9 mouse cellular contexts compared by ENCODE assay signal in the genomic region with DNA sequence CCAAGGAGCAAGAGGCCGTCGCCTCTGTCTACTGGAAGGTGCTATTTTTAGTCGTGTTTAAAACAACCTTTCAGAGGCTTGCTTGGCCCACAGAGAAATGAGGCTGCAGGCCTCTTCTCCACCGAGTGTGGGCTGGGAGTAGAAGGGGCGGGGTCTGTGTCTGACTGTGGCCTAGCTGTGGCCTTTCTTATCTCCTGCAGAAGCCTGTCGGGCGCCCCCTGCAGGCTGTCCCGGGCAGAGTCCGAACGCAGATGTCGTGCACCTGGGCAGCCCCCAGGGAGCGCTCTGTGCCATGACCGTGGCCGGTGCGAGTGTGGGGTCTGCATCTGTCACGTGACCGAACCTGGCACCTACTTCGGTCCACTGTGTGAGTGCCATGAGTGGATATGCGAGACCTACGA. TPM values are rescaled to one million over a fixed set of nuclear protein-coding genes. Genes with fewer than 3 reads are reported as not detected.
DNase-seq lines count a peak whose midpoint lies in the region; ATAC-seq and TF ChIP-seq lines count a peak whose summit lies in the region.
"Had no signal": no experiment of that assay in that cellular context is flagged by ENCODE, and none has a peak within 500 bp of the region (broad histone marks: within the 10 kb centered on the region; RNA-seq: fewer than 3 reads in every experiment).

No protein-coding gene starts in this region.

- TF ChIP-seq CTCF in thymus, adult 2 months (IDR thresholded peaks at IDR 0.05; ENCODE audit: borderline replicate concordance, control insufficient read depth, extremely low read depth, insufficient read depth, low read length, poor library complexity): no peak
- peak; percentile 58 for TF ChIP-seq CTCF in left cerebral cortex, adult 2 months (IDR thresholded peaks at IDR 0.05)

- no peaks in the 10 kb centered on the region for H3K9me3 ChIP-seq in hindbrain, embryonic 12.5 days (replicated peaks)
- H3K9me3 ChIP-seq in midbrain, embryonic 14.5 days (ENCODE audit: control insufficient read depth, low read length): no peaks in the 10 kb centered on the region

- no peak overlapping the region for H3K4me3 ChIP-seq in thymus, adult 2 months (ENCODE audit: control insufficient read depth, insufficient read depth, low read length)
- H3K4me3 ChIP-seq in hindbrain, embryonic 12.5 days: no peak overlapping the region
- no peak overlapping the region for H3K4me3 ChIP-seq in left cerebral cortex, adult 2 months
- no peak overlapping the region for H3K4me3 ChIP-seq in midbrain, embryonic 14.5 days (replicated peaks; ENCODE audit: low read depth, low read length)

- H3K4me1 ChIP-seq in thymus, adult 2 months (replicated peaks; ENCODE audit: control insufficient read depth, insufficient read depth, low read length): no peaks in the 10 kb centered on the region
- peaks cover 5% of the 10 kb centered on the region for H3K4me1 ChIP-seq in hindbrain, embryonic 12.5 days
- H3K4me1 ChIP-seq in midbrain, embryonic 14.5 days (ENCODE audit: control insufficient read depth, insufficient read depth, low read length): 0 out of 2 replicates have a peak, but pooled peaks cover 4% of the 10 kb centered on the region

- no peak for TF ChIP-seq POLR2A in thymus, adult 2 months (IDR thresholded peaks at IDR 0.05; ENCODE audit: control insufficient read depth, extremely low read depth, insufficient read depth, low read length, poor library complexity)

- H3K4me2 ChIP-seq in hindbrain, embryonic 12.5 days (replicated peaks): peak overlapping the region; percentile 37
- peak overlapping the region; percentile 32; the same call in 1 of the 2 replicates for H3K4me2 ChIP-seq in midbrain, embryonic 14.5 days (ENCODE audit: low read length)

- H3K27ac ChIP-seq in thymus, adult 2 months (ENCODE audit: control insufficient read depth, insufficient read depth, low read length): no peak overlapping the region
- H3K27ac ChIP-seq in hindbrain, embryonic 12.5 days: no peak overlapping the region
- H3K27ac ChIP-seq in left cerebral cortex, adult 2 months: no peak overlapping the region
- peak overlapping the region; percentile 52; the same call in 1 of the 2 replicates for H3K27ac ChIP-seq in midbrain, embryonic 14.5 days (replicated peaks; ENCODE audit: low read depth, low read length)

- ATAC-seq in hindbrain, embryonic 12.5 days (ENCODE audit: low FRiP score): peak; percentile 92
- peak; percentile 88 for ATAC-seq in midbrain, embryonic 14.5 days (ENCODE audit: low FRiP score, low TSS enrichment)
- ATAC-seq in activated CD4-positive, CD25-positive, alpha-beta regulatory T cell, adult 4 months: no peak

- 27% methylated on average over 20 of the region's 20 CpGs for WGBS in thymus, adult 2 months
- WGBS in hindbrain, embryonic 12.5 days: 22% methylated on average over 20 of the region's 20 CpGs
- WGBS in midbrain, embryonic 14.5 days: 18% methylated on average over 20 of the region's 20 CpGs

- no peak overlapping the region for H3K9ac ChIP-seq in hindbrain, embryonic 12.5 days
- no peak overlapping the region for H3K9ac ChIP-seq in midbrain, embryonic 14.5 days (replicated peaks; ENCODE audit: low read length)

- no peaks in the 10 kb centered on the region for H3K36me3 ChIP-seq in thymus, adult 2 months (ENCODE audit: control insufficient read depth, insufficient read depth, low read length)
- H3K36me3 ChIP-seq in hindbrain, embryonic 12.5 days: no peaks in the 10 kb centered on the region
- no peaks in the 10 kb centered on the region for H3K36me3 ChIP-seq in midbrain, embryonic 14.5 days (ENCODE audit: control insufficient read depth, insufficient read depth, low read length)

- H3K27me3 ChIP-seq in thymus, adult 2 months (ENCODE audit: control insufficient read depth, insufficient read depth, low read length): no peaks in the 10 kb centered on the region
- no peaks in the 10 kb centered on the region for H3K27me3 ChIP-seq in hindbrain, embryonic 12.5 days
- no peaks in the 10 kb centered on the region for H3K27me3 ChIP-seq in midbrain, embryonic 14.5 days (ENCODE audit: control insufficient read depth, insufficient read depth, low read length)

- DNase-seq in thymus, adult 2 months: peak; percentile 1
- DNase-seq in thymus, postnatal 0 days (ENCODE audit: low spot score): no peak
- peak; percentile 74 for DNase-seq in cerebellum, postnatal 10 days
- DNase-seq in frontal cortex, postnatal 10 days (ENCODE audit: low spot score in 2 of 2): peak; percentile 17 to 39
- peak; percentile 20 to 36 for DNase-seq in left cerebral cortex, adult 2 months (ENCODE audit: extremely low spot score in 1 of 2, low spot score in 2 of 2)
- DNase-seq in midbrain, embryonic 14.5 days: peak; percentile 76

- intact Hi-C loops in left cerebral cortex, adult 2 months (cut with DNase I): no loop called here

RNA-seq across cellular contexts. Expression of a gene that starts 1.3 kb away (rescaled TPM):
- polyA plus RNA-seq in thymus, adult 2 months (2012; rRNA removed): 0.52 and 0.59 TPM in 2 replicates
- polyA plus RNA-seq in thymus, postnatal 0 days (2015; fragmentation: Nextera tagmentation; extraction: Ambion mirVana): 1.2 and 1.7 TPM in 2 replicates
- polyA plus RNA-seq in hindbrain, embryonic 12.5 days (2016; fragmentation: Nextera tagmentation; extraction: Ambion mirVana): 1.9 and 2.0 TPM in 2 replicates
- 1 to 10 TPM; 1.6 to 1.7 TPM for total RNA-seq in left cerebral cortex, adult 2 months (2021)
- polyA plus RNA-seq in midbrain, embryonic 14.5 days (2014; fragmentation: Nextera tagmentation; extraction: Ambion mirVana): 3.1 and 3.9 TPM in 2 replicates
- polyA plus RNA-seq in activated CD4-positive, CD25-positive, alpha-beta regulatory T cell, adult 4 months (2017; shearing (Covaris generic)): not detected
- total RNA-seq: neutrophil, adult 5-6 weeks had no signal

RNA-seq across cellular contexts. Expression of a gene that starts 34.1 kb away (rescaled TPM):
- polyA plus RNA-seq in thymus, adult 2 months (2012; rRNA removed): 0.13 and 0.14 TPM in 2 replicates
- 0.05 and 0.12 TPM in 2 replicates for polyA plus RNA-seq in thymus, postnatal 0 days (2015; fragmentation: Nextera tagmentation; extraction: Ambion mirVana)
- 4.5 and 4.6 TPM in 2 replicates for polyA plus RNA-seq in hindbrain, embryonic 12.5 days (2016; fragmentation: Nextera tagmentation; extraction: Ambion mirVana)
- 10 to 100 TPM; 66.0 to 66.3 TPM for total RNA-seq in left cerebral cortex, adult 2 months (2021)
- polyA plus RNA-seq in midbrain, embryonic 14.5 days (2014; fragmentation: Nextera tagmentation; extraction: Ambion mirVana): 12.5 and 14.9 TPM in 2 replicates
- polyA plus RNA-seq in activated CD4-positive, CD25-positive, alpha-beta regulatory T cell, adult 4 months (2017; shearing (Covaris generic)): not detected
